Mouse (Mus musculus) 416B (cell line): ENCODE results near the gene Ndufaf2.

Experiments used
- DNase-seq: peaks from one replicate; pipeline ENCODE4 v3.0.0; 2011; ENCODE audit warnings: low read depth

Ndufaf2 gene

GRCm38 (mm10) chr13:108138403-108138977 is 19.9 kb downstream of the Ndufaf2 start:
- no peak for DNase-seq

- peak; percentile 66 for DNase-seq
Observed at GRCm38 (mm10) chr13:108135617-108136016, 22.8 kb downstream of the Ndufaf2 start.

DNA sequence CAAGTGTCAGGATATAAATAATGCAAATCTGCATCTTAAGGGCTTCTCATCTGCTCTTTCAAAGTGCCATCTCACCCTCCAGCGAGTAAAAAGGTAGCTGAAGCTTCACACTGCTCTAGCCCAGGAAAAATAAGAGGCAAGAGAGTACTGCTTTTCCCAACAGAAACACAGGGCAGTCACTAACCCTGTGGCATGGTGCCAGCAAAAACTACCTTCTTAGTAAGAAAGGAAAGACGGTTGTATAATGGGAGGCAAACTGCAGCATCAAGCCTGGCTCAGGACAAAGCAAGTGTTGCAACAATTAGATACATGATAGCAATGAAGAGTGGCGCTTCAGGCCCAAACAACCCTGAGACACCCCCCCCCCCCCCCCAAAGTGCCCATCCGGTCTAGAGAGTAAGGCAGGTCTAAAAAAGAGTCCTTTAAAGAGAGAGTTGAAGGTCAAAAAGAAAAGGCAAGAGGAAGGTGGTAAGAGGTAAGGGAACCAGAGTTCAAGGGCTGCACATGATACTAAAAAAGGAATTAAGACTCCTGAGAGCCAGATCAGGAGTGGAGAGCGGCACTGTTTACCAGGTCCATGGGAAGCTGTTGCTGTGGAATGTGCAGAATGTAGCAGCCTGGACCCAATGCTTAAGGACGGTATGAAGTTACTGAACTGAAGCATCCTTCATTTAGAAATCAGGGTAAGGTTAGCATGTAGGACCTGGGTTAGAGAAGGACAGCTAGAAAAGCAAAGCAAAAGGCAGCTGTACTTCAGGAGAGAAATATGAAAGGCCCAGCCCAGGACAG is 26.2 kb downstream of the Ndufaf2 start:
- DNase-seq: peak; percentile 39

GRCm38 (mm10) chr13:108130737-108131136 is 27.7 kb downstream of the Ndufaf2 start:
- DNase-seq: no peak

DNA sequence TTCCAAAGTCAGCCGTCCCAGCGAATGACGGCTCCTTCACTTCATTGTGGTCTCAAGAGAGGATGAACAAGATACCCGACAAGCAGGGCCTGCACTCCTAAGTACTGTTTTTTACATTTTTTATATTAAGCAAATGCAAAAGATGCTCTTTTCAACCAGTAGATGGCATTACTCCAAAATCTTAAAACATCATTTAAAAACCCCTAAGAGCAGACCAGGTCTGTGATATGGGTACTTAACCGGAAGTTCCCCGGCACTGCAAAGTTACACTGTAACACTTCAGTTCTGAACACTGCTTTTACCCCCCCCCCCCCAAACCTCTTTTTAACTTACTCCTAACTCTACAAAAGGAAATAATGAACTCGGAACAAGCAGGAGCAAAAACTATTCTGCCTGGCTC is 29.4 kb downstream of the Ndufaf2 start:
- peak; percentile 67 for DNase-seq

DNA sequence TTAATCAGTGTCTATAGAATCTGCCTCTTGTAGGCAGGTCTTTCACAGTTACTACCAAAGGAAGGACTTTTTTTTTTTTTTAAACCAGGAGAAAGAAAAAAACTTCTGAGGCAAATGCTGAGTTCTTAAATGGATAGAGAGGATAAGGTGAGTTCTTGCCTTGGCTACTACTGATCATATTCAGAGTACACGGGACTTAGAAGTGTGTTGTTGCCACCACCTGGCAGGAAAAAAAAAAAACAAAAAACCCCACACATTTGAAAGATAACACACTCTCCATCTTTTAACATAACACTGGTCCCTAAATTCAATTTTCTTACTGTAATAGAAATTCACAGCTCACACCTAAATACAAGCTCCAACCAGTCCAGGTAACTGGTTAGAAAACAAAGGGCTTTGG is 30.5 kb downstream of the Ndufaf2 start:
- DNase-seq: no peak

DNA sequence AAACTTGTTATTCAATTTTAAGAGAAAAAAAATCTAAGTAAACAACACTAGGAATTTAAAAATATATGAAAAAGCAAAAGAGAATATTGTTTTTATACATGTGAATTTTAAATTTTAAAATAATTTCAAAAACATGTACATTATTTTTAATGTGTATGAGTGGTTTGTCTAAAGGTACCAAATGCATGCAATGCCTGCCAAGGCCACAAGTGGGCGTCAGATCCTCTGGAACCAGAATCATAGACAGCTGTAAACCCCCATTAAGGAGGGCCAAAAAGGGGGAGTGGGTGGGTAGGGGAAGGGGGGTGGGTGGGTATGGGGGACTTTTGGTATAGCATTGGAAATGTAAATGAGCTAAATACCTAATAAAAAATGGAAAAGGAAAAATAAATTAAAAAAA is 31.3 kb downstream of the Ndufaf2 start:
- DNase-seq: peak; percentile 59

- no peak for DNase-seq
Observed at GRCm38 (mm10) chr13:108126246-108126645, 32.2 kb downstream of the Ndufaf2 start.

DNA sequence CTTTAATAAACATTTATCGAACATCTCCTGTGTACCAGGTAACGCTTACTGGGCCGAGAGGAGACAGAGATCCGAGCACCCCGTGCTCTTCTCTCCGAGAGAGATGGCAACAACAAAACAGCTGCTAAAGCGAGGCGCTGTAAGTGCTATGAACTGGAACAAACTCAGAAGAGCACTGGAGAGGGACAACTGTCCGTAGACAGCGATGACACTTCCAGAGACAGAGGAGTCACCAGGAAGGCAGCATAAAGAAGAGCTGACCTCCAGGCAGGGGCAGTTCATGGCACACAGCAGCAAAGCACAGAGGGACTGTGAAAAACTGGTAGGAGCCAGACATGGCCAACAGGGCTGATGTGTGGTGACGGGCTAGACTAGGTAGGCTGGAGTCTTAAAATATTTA is 34.3 kb downstream of the Ndufaf2 start:
- DNase-seq: no peak

GRCm38 (mm10) chr13:108123109-108123723 is 35.2 kb downstream of the Ndufaf2 start:
- DNase-seq: no peak

- no peak for DNase-seq
Observed at GRCm38 (mm10) chr13:108119411-108120310, 38.8 kb downstream of the Ndufaf2 start.

DNA sequence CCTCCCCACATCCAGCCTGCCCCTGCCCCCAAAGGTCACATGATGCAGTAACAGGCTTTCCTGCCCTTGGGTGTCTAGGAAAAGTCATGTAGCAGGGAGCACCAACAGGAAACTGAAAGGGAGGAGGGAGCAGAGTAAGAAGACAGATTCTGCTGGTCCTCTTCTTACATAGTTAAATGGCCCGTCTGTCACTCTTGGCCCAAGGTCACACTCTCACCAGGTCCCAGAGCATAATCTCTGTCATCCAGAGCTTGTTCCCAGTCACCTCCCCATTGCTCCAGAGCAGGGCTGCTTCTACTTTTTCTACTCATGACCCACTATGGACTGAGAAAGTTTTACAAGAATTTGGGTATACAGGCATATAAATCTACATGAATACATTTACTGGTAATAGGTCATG is 40.2 kb downstream of the Ndufaf2 start:
- no peak for DNase-seq

DNA sequence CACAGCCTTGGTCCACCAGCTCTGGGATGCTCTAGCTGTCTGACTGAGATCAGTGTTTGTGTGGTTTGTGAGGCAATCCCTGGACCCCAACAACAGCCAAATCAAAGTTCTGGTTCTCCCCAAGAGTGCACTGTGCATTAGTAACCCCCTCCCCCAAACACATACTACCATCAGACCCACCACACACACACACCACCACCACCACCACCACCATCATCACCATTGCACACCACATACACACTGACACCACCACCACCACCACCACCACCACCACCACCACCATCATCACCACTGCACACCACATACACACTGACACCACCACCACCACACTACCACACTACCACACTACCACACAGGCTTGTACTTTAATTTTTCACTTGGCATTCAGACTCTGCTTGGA is 40.8 kb downstream of the Ndufaf2 start:
- no peak for DNase-seq

DNA sequence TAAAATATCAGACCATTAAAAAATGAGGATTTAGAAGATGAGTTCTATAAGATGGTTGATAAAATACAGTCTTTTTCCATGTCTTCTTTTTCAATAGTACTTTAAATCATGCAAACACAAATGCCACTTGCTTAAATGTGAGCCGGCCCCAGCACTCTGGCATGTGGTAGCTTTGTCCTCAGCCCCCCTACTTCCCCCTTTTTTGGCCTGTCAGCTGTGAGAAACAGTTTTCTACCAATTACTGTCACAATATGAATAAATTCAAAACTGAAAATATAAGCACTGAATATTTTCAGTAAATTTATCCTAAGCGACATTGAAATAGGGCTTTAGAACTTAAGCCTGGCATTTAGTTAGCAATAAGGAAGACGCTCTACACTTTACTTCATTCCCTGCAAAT is 44.2 kb downstream of the Ndufaf2 start:
- no peak for DNase-seq

DNA sequence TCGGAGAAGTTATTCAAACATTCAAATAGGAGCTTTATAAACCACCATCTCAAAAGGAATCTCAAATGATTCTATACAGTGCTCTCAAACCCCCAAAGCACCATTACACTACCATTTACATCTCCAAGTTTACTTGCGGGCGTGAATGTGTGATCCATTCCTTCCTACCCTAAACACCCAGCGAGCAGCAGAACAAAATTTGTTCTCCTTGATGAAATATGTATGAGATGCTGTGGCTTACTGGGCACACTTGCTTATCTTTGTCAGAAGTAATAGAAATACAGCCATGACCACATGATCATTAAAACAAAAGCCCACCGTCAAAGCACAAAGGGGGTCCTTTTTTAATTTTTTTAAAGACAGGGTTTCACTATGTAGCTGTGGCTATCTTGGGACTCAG is 44.9 kb downstream of the Ndufaf2 start:
- DNase-seq: no peak

- DNase-seq: no peak
Observed at GRCm38 (mm10) chr13:108110929-108111328, 47.5 kb downstream of the Ndufaf2 start.

DNA sequence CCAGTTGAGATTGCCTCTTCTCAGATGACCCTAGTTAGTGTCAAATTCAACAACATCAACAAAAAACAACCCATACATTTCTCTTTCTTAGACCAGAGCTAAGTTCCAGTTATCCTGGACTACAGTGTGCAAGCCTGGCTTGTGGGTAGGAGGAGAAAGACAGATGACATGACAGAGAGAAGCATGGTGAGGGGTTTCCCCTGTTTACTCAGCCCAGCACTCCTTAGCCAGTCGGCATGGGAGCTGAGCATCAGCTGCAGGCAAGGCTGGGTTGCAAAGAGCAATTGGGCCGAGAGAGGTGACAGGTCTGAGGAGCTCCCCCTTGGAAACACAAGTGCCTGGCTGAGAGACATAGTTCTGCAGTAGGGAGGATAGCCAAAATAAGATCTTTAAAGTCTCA is 57.7 kb downstream of the Ndufaf2 start:
- no peak for DNase-seq

DNA sequence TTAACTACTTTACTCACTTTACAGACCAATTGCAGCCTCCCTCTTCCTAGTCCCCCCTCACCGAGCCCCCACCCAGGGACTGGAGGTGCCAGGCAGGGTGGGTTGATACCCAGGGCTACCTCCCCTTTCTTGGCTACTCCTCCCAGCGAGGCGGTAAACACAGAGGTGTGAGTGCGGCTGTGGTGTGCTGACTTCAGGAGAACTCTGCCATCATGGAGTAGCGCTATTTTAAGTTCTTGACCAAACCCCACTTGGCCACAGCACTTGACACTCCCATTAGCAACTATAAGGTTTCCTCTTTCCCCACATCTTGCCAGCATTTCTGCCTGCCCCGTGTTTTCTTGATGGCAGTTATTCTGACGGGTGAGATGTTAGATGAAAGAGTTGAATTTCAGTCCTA is 62.0 kb downstream of the Ndufaf2 start:
- peak; percentile 29 for DNase-seq

DNA sequence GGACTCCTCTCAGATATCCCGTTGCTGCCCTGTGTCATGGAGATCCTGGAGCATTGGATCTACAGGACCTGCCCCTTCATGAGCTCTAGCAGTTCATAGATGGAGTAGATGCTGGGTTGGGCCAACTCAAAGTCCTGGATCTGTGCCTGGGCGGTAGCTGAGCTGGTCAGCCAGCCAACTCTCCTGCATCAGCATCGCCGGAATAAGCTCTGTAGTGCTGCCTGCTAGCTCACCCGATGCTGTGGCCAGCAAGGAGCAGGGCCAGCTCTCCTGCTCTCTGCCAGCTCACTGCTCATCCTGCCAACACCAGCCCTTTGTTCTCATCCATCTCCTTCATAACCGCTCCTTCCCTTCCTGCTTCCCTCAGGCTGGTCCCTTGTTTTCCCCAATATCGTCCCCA is 62.8 kb downstream of the Ndufaf2 start:
- no peak for DNase-seq

- no peak for DNase-seq
Observed at GRCm38 (mm10) chr13:108094681-108095080, 63.7 kb downstream of the Ndufaf2 start.

DNA sequence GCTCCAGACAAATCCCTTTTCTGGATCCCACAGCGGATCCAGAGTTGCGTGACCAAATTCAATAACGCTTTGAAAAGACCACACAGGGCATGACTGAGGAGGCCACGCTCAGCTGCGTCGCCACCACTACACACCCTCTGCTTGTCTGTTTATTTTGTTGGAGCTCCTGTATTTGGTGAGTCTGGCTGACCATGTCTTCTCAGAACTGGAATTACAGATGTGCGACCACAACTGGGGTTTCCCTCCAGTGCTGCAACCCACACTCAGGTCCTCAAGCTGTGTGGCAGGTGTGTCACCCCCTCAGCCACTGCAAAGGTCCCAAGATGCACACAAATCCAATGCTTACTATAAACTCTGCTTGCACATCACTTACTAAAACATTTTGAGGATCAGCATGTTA is 66.1 kb downstream of the Ndufaf2 start:
- no peak for DNase-seq

GRCm38 (mm10) chr13:108086724-108087123 is 71.7 kb downstream of the Ndufaf2 start:
- no peak for DNase-seq
